7 mouse cellular contexts compared by ENCODE assay signal in genomic region chr2:75959183-75959849, GRCm38 (mm10). TPM values are rescaled to one million over a fixed set of nuclear protein-coding genes. Genes with fewer than 3 reads are reported as not detected.
A peak's percentile ranks its signal among the peaks of the same experiment; 100 is the strongest.
DNase-seq lines count a peak whose midpoint lies in the region; ATAC-seq lines count a peak whose summit lies in the region.

No protein-coding gene starts in this region.

- peak overlapping the region; percentile 49 for H3K4me2 ChIP-seq in limb, embryonic 12.5 days

- 25% methylated on average over 18 of the region's 18 CpGs for WGBS in heart, embryonic 10.5 days
- 4% methylated on average over 18 of the region's 18 CpGs for whole genome bisulfite sequencing in limb, embryonic 12.5 days

- DNase-seq in 416B (ENCODE audit: low read depth) = peak; percentile 67
- peak; percentile 44 for DNase-seq in ZHBTc4 (ENCODE audit: low read depth, low spot score)
- no peak for DNase-seq in heart, embryonic 10.5 days (ENCODE audit: low spot score)
- peak; percentile 47 for DNase-seq in testis, postnatal 14 days (ENCODE audit: low spot score)
- no peak for DNase-seq in cerebellum, adult 9-10 months

- H3K4me1 ChIP-seq in heart, embryonic 10.5 days = peaks cover 36% of the 10 kb centered on the region
- peaks cover 74% of the 10 kb centered on the region for H3K4me1 ChIP-seq in limb, embryonic 12.5 days (replicated peaks)

- peak; percentile 52 for ATAC-seq in limb, embryonic 12.5 days (ENCODE audit: insufficient number of reproducible peaks, insufficient read depth, low FRiP score, low TSS enrichment, low read depth)
- no peak for ATAC-seq in megakaryocyte-erythroid progenitor cell, adult 5-6 weeks (replicated peaks; ENCODE audit: low FRiP score, low TSS enrichment, poor library complexity, severe bottlenecking)

- no peaks in the 10 kb centered on the region for H3K9me3 ChIP-seq in heart, embryonic 10.5 days
- H3K9me3 ChIP-seq in limb, embryonic 12.5 days = no peaks in the 10 kb centered on the region

- H3K27ac ChIP-seq in heart, embryonic 10.5 days = peak overlapping the region; percentile 69; the same call in 1 of the 2 replicates
- H3K27ac ChIP-seq in limb, embryonic 12.5 days = peak overlapping the region; percentile 94

- H3K9ac ChIP-seq in limb, embryonic 12.5 days (replicated peaks) = 0 out of 2 replicates have a peak overlapping the region, but pooled peaks have one; percentile 6

- H3K4me3 ChIP-seq in heart, embryonic 10.5 days = peak overlapping the region; percentile 36
- 0 out of 2 replicates have a peak overlapping the region, but pooled peaks have one; percentile 6 for H3K4me3 ChIP-seq in limb, embryonic 12.5 days (replicated peaks)

- H3K27me3 ChIP-seq in heart, embryonic 10.5 days (ENCODE audit: insufficient read depth, poor library complexity, severe bottlenecking) = 0 out of 2 replicates have a peak, but pooled peaks cover 5% of the 10 kb centered on the region
- H3K27me3 ChIP-seq in limb, embryonic 12.5 days = no peaks in the 10 kb centered on the region

- H3K36me3 ChIP-seq in heart, embryonic 10.5 days = no peaks in the 10 kb centered on the region
- no peaks in the 10 kb centered on the region for H3K36me3 ChIP-seq in limb, embryonic 12.5 days

RNA-seq across cellular contexts. Expression of gene Ttc30a2, which starts 18.7 kb away (rescaled TPM):
- polyA plus RNA-seq in heart, embryonic 10.5 days (2016; fragmentation: Nextera tagmentation; extraction: Ambion mirVana) = 0.60 and 0.64 TPM in 2 replicates
- 0.59 and 0.60 TPM in 2 replicates for polyA plus RNA-seq in limb, embryonic 12.5 days (2016; fragmentation: Nextera tagmentation; extraction: Ambion mirVana)
- total RNA-seq in megakaryocyte-erythroid progenitor cell, adult 5-6 weeks (2014; fragmentation: Nextera tagmentation) = not detected in 2 replicates
- not detected in 2 replicates for total RNA-seq in megakaryocyte-erythroid progenitor cell, adult 5-6 weeks (2017)

RNA-seq across cellular contexts. Expression of gene Ttc30b, which starts 20.9 kb away (rescaled TPM):
- polyA plus RNA-seq in heart, embryonic 10.5 days (2016; fragmentation: Nextera tagmentation; extraction: Ambion mirVana) = 6.1 and 8.1 TPM in 2 replicates
- 9.2 and 9.9 TPM in 2 replicates for polyA plus RNA-seq in limb, embryonic 12.5 days (2016; fragmentation: Nextera tagmentation; extraction: Ambion mirVana)
- 0.15 and 0.54 TPM in 2 replicates for total RNA-seq in megakaryocyte-erythroid progenitor cell, adult 5-6 weeks (2014; fragmentation: Nextera tagmentation)
- total RNA-seq in megakaryocyte-erythroid progenitor cell, adult 5-6 weeks (2017) = 0.66 and 1.8 TPM in 2 replicates

RNA-seq across cellular contexts. Expression of gene Ttc30a1, which starts 22.5 kb away (rescaled TPM):
- 7.0 and 7.4 TPM in 2 replicates for polyA plus RNA-seq in heart, embryonic 10.5 days (2016; fragmentation: Nextera tagmentation; extraction: Ambion mirVana)
- polyA plus RNA-seq in limb, embryonic 12.5 days (2016; fragmentation: Nextera tagmentation; extraction: Ambion mirVana) = 10.0 and 10.4 TPM in 2 replicates
- 2.0 and 2.8 TPM in 2 replicates for total RNA-seq in megakaryocyte-erythroid progenitor cell, adult 5-6 weeks (2014; fragmentation: Nextera tagmentation)
- 4.2 and 4.4 TPM in 2 replicates for total RNA-seq in megakaryocyte-erythroid progenitor cell, adult 5-6 weeks (2017)

Comparison
In these comparisons a context has a peak if more than half of its experiments do, and no peak if none do; other contexts are left out.
1. DNase-seq: peak in 416B (single experiment), ZHBTc4 (single experiment) and testis, postnatal 14 days (single experiment); none in heart, embryonic 10.5 days (single experiment) and cerebellum, adult 9-10 months (single experiment).